Mouse (Mus musculus): ENCODE measurements around the gene Omp. TPM values are rescaled to one million over a fixed set of nuclear protein-coding genes. Genes with fewer than 3 reads are reported as not detected.

Gene Omp
- polyA plus RNA-seq, 1 experiment from 2014 or later, result 0.30 TPM

Other genes starting within 250 kb of the Omp start
- gene Gdpd4, start 225.5 kb downstream of the Omp start, polyA plus RNA-seq (2014; fragmentation: Nextera tagmentation; extraction: Ambion mirVana), result not detected in 2 replicates
- 7.7 and 10.7 TPM in 2 replicates for gene Myo7a, start 26.0 kb downstream of the Omp start, polyA plus RNA-seq (2014; fragmentation: Nextera tagmentation; extraction: Ambion mirVana)
- gene Capn5, start 32.8 kb upstream of the Omp start, polyA plus RNA-seq (2014; fragmentation: Nextera tagmentation; extraction: Ambion mirVana), result 6.1 and 8.2 TPM in 2 replicates
- gene B3gnt6, start 54.0 kb upstream of the Omp start, polyA plus RNA-seq (2014; fragmentation: Nextera tagmentation; extraction: Ambion mirVana), result 0.19 and 0.32 TPM in 2 replicates
- 10.1 and 11.3 TPM in 2 replicates for gene Acer3, start 175.7 kb upstream of the Omp start, polyA plus RNA-seq (2014; fragmentation: Nextera tagmentation; extraction: Ambion mirVana)
- 10.5 and 10.8 TPM in 2 replicates for gene Tsku, start 215.8 kb upstream of the Omp start, polyA plus RNA-seq (2014; fragmentation: Nextera tagmentation; extraction: Ambion mirVana)